Mouse (Mus musculus): Measurements from ENCODE around the gene Trat1. TPM values are rescaled to one million over a fixed set of nuclear protein-coding genes. Genes with fewer than 3 reads are reported as not detected.
A peak's percentile ranks its signal among the peaks of the same experiment; 100 is the strongest.

Gene Trat1
- polyA plus RNA-seq, 1 experiment, result 0.59 TPM

- DNase-seq, result peak; percentile 23
- TF ChIP-seq CTCF (conservative IDR thresholded peaks at IDR 0.05; ENCODE audit: insufficient read depth, insufficient read length, low read depth, low read length), result no peak
- Histone ChIP-seq H3K36me3 (ENCODE audit: control insufficient read depth, insufficient read depth, low read length) (no peaks in the 10 kb centered on the region), H3K4me3 (ENCODE audit: insufficient read depth, low read depth, low read length) (no peak overlapping the region), H3K27ac (ENCODE audit: insufficient read depth, low read depth, low read length) (no peak overlapping the region), H3K4me1 (ENCODE audit: control insufficient read depth, insufficient read depth, low read length) (no peaks in the 10 kb centered on the region), H3K27me3 (replicated peaks; ENCODE audit: control insufficient read depth, insufficient read depth, low read length) (no peaks in the 10 kb centered on the region)
- WGBS, result 46% methylated on average over 17 of the region's 17 CpGs
Measured at GRCm38 (mm10) chr16:48760643-48761481, 11.0 kb downstream of the Trat1 start.

GRCm38 (mm10) chr16:48750145-48750827 lies 21.5 kb downstream of the Trat1 start:
- WGBS, result 14% methylated on average over 26 of the region's 26 CpGs
- DNase-seq, result no peak
- no peaks in the 10 kb centered on the region for H3K27me3 ChIP-seq (replicated peaks; ENCODE audit: control insufficient read depth, insufficient read depth, low read length)
- H3K27ac ChIP-seq (ENCODE audit: insufficient read depth, low read depth, low read length), result no peak overlapping the region
- TF ChIP-seq POLR2A (IDR thresholded peaks at IDR 0.05; ENCODE audit: low read depth, low read length) (no peak), CTCF (conservative IDR thresholded peaks at IDR 0.05; ENCODE audit: insufficient read depth, insufficient read length, low read depth, low read length) (no peak)
- H3K4me3 ChIP-seq (ENCODE audit: insufficient read depth, low read depth, low read length), result no peak overlapping the region
- H3K36me3 ChIP-seq (ENCODE audit: control insufficient read depth, insufficient read depth, low read length), result no peaks in the 10 kb centered on the region
- no peaks in the 10 kb centered on the region for H3K4me1 ChIP-seq (ENCODE audit: control insufficient read depth, insufficient read depth, low read length)

GRCm38 (mm10) chr16:48745418-48745817 lies 26.4 kb downstream of the Trat1 start:
- no peaks in the 10 kb centered on the region for H3K36me3 ChIP-seq (ENCODE audit: control insufficient read depth, insufficient read depth, low read length)
- H3K4me1 ChIP-seq (ENCODE audit: control insufficient read depth, insufficient read depth, low read length), result no peaks in the 10 kb centered on the region
- no peak overlapping the region for H3K4me3 ChIP-seq (ENCODE audit: insufficient read depth, low read depth, low read length)
- no peak for TF ChIP-seq CTCF (conservative IDR thresholded peaks at IDR 0.05; ENCODE audit: insufficient read depth, insufficient read length, low read depth, low read length)
- TF ChIP-seq POLR2A (IDR thresholded peaks at IDR 0.05; ENCODE audit: low read depth, low read length), result no peak
- WGBS, result 85% methylated on average over 2 of the region's 2 CpGs
- no peaks in the 10 kb centered on the region for H3K27me3 ChIP-seq (replicated peaks; ENCODE audit: control insufficient read depth, insufficient read depth, low read length)
- no peak overlapping the region for H3K27ac ChIP-seq (ENCODE audit: insufficient read depth, low read depth, low read length)
- no peak for DNase-seq

- Histone ChIP-seq H3K4me3 (ENCODE audit: insufficient read depth, low read depth, low read length) (no peak overlapping the region), H3K4me1 (ENCODE audit: control insufficient read depth, insufficient read depth, low read length) (no peaks in the 10 kb centered on the region), H3K36me3 (ENCODE audit: control insufficient read depth, insufficient read depth, low read length) (no peaks in the 10 kb centered on the region), H3K27ac (ENCODE audit: insufficient read depth, low read depth, low read length) (no peak overlapping the region), H3K27me3 (replicated peaks; ENCODE audit: control insufficient read depth, insufficient read depth, low read length) (no peaks in the 10 kb centered on the region)
- 62% methylated on average over 2 of the region's 2 CpGs for WGBS
- TF ChIP-seq CTCF (conservative IDR thresholded peaks at IDR 0.05; ENCODE audit: insufficient read depth, insufficient read length, low read depth, low read length), result no peak
- TF ChIP-seq POLR2A (IDR thresholded peaks at IDR 0.05; ENCODE audit: low read depth, low read length), result no peak
- DNase-seq, result no peak
Measured at GRCm38 (mm10) chr16:48745011-48745410, 26.8 kb downstream of the Trat1 start.

GRCm38 (mm10) chr16:48741549-48741948 lies 30.3 kb downstream of the Trat1 start:
- TF ChIP-seq CTCF (conservative IDR thresholded peaks at IDR 0.05; ENCODE audit: insufficient read depth, insufficient read length, low read depth, low read length) (no peak), POLR2A (IDR thresholded peaks at IDR 0.05; ENCODE audit: low read depth, low read length) (no peak)
- no peak for DNase-seq
- H3K4me3 ChIP-seq (ENCODE audit: insufficient read depth, low read depth, low read length), result no peak overlapping the region
- H3K36me3 ChIP-seq (ENCODE audit: control insufficient read depth, insufficient read depth, low read length), result no peaks in the 10 kb centered on the region
- no peaks in the 10 kb centered on the region for H3K27me3 ChIP-seq (replicated peaks; ENCODE audit: control insufficient read depth, insufficient read depth, low read length)
- no peaks in the 10 kb centered on the region for H3K4me1 ChIP-seq (ENCODE audit: control insufficient read depth, insufficient read depth, low read length)
- 50% methylated on average over 3 of the region's 3 CpGs for WGBS
- no peak overlapping the region for H3K27ac ChIP-seq (ENCODE audit: insufficient read depth, low read depth, low read length)

GRCm38 (mm10) chr16:48739974-48740373 lies 31.8 kb downstream of the Trat1 start:
- no peak for TF ChIP-seq CTCF (conservative IDR thresholded peaks at IDR 0.05; ENCODE audit: insufficient read depth, insufficient read length, low read depth, low read length)
- no peak for TF ChIP-seq POLR2A (IDR thresholded peaks at IDR 0.05; ENCODE audit: low read depth, low read length)
- Histone ChIP-seq H3K4me1 (ENCODE audit: control insufficient read depth, insufficient read depth, low read length) (no peaks in the 10 kb centered on the region), H3K27ac (ENCODE audit: insufficient read depth, low read depth, low read length) (no peak overlapping the region), H3K27me3 (replicated peaks; ENCODE audit: control insufficient read depth, insufficient read depth, low read length) (no peaks in the 10 kb centered on the region), H3K36me3 (ENCODE audit: control insufficient read depth, insufficient read depth, low read length) (no peaks in the 10 kb centered on the region), H3K4me3 (ENCODE audit: insufficient read depth, low read depth, low read length) (no peak overlapping the region)
- DNase-seq, result no peak
- 84% methylated on average over 6 of the region's 6 CpGs for WGBS

GRCm38 (mm10) chr16:48738429-48738828 lies 33.4 kb downstream of the Trat1 start:
- H3K27ac ChIP-seq (ENCODE audit: insufficient read depth, low read depth, low read length), result no peak overlapping the region
- no peak for TF ChIP-seq POLR2A (IDR thresholded peaks at IDR 0.05; ENCODE audit: low read depth, low read length)
- TF ChIP-seq CTCF (conservative IDR thresholded peaks at IDR 0.05; ENCODE audit: insufficient read depth, insufficient read length, low read depth, low read length), result no peak
- H3K4me3 ChIP-seq (ENCODE audit: insufficient read depth, low read depth, low read length), result no peak overlapping the region
- H3K27me3 ChIP-seq (replicated peaks; ENCODE audit: control insufficient read depth, insufficient read depth, low read length), result no peaks in the 10 kb centered on the region
- H3K4me1 ChIP-seq (ENCODE audit: control insufficient read depth, insufficient read depth, low read length), result no peaks in the 10 kb centered on the region
- no peaks in the 10 kb centered on the region for H3K36me3 ChIP-seq (ENCODE audit: control insufficient read depth, insufficient read depth, low read length)
- DNase-seq, result no peak
- 84% methylated on average over 2 of the region's 2 CpGs for WGBS

Measured in kidney, adult 2 months (tissue).